Mouse (Mus musculus): Measurements from ENCODE around the gene Mettl8. TPM values are rescaled to one million over a fixed set of nuclear protein-coding genes. Genes with fewer than 3 reads are reported as not detected.

Mettl8 gene
- polyA plus RNA-seq, 1 experiment from 2014 or later: 8.7 TPM

DNA sequence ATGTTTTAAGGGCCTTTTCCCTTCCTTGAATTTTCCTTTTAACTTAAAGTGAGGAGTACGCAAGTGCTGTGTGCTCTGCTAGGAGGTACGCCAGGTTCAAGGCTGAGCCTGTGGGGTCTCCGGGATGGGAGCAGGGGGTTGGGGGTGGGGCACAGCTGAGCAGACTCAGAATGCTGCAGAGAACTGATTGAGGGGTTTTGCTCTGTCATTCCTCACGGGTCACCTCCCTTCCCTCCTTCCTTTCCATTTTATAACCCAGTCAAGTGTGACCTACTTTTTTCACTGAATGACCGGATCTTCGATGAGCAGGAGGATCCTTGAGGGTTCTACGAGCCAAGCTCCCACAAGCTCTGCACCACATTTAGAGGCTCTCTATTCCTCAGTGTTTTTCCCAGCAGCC, 96.0 kb downstream of the Mettl8 start:
- Histone ChIP-seq H3K4me3 (ENCODE audit: low read depth, low read length) (no peak overlapping the region), H3K4me1 (ENCODE audit: control insufficient read depth, low read depth, low read length) (no peaks in the 10 kb centered on the region), H3K27ac (ENCODE audit: low read length) (no peak overlapping the region), H3K4me2 (ENCODE audit: low read depth, low read length) (no peak overlapping the region), H3K36me3 (ENCODE audit: control insufficient read depth, insufficient read depth) (no peaks in the 10 kb centered on the region), H3K27me3 (ENCODE audit: control insufficient read depth, insufficient read depth, low read depth, low read length) (no peaks in the 10 kb centered on the region), H3K9me3 (replicated peaks; ENCODE audit: control insufficient read depth, low read length) (no peaks in the 10 kb centered on the region), H3K9ac (ENCODE audit: low read depth, low read length) (no peak overlapping the region)
- WGBS (ENCODE audit: insufficient replicate concordance): 72% methylated on average over 7 of the region's 7 CpGs
- no peak for ATAC-seq (ENCODE audit: low read depth)

DNA sequence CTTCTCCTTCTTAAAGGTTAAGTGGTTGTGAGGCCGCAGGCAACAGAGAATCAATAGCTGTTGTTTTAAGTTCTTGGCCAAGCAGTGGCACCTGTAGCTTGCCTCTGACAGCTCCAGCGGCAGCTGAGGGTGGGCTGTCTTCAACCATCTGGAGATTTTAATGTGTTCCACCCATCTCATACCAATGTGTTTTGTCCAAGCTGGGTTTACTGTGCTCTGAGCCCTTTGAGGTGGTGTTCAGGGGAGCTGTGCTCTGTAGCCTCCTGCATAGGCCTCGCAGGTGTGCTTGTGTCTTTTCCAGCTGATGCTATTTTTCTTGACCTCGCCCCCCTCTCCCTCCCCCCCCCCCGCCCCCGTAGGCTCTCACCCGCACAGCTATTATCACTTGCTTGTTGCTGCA, 96.8 kb downstream of the Mettl8 start:
- 61% methylated on average over 7 of the region's 7 CpGs for WGBS (ENCODE audit: insufficient replicate concordance)
- ATAC-seq (ENCODE audit: low read depth): no peak
- no peaks in the 10 kb centered on the region for H3K9me3 ChIP-seq (replicated peaks; ENCODE audit: control insufficient read depth, low read length)

GRCm38 (mm10) chr2:70953616-70954015, 101.8 kb downstream of the Mettl8 start:
- H3K4me2 ChIP-seq (ENCODE audit: low read depth, low read length): no peak overlapping the region
- peak; percentile 84 for ATAC-seq (ENCODE audit: low read depth)
- H3K36me3 ChIP-seq (ENCODE audit: control insufficient read depth, insufficient read depth): no peaks in the 10 kb centered on the region
- no peak overlapping the region for H3K9ac ChIP-seq (ENCODE audit: low read depth, low read length)
- H3K27ac ChIP-seq (ENCODE audit: low read length): no peak overlapping the region
- no peak overlapping the region for H3K4me3 ChIP-seq (ENCODE audit: low read depth, low read length)
- peaks cover 11% of the 10 kb centered on the region for H3K4me1 ChIP-seq (ENCODE audit: control insufficient read depth, low read depth, low read length)
- H3K9me3 ChIP-seq (replicated peaks; ENCODE audit: control insufficient read depth, low read length): no peaks in the 10 kb centered on the region
- H3K27me3 ChIP-seq (ENCODE audit: control insufficient read depth, insufficient read depth, low read depth, low read length): no peaks in the 10 kb centered on the region
- 18% methylated on average over 2 of the region's 2 CpGs for WGBS (ENCODE audit: insufficient replicate concordance)

More for the DNA sequence above, 96.8 kb downstream of the Mettl8 start:
- H3K4me1 ChIP-seq (ENCODE audit: control insufficient read depth, low read depth, low read length): peaks cover 6% of the 10 kb centered on the region
- no peak overlapping the region for H3K27ac ChIP-seq (ENCODE audit: low read length)
- H3K4me3 ChIP-seq (ENCODE audit: low read depth, low read length): no peak overlapping the region
- no peaks in the 10 kb centered on the region for H3K27me3 ChIP-seq (ENCODE audit: control insufficient read depth, insufficient read depth, low read depth, low read length)
- no peak overlapping the region for H3K9ac ChIP-seq (ENCODE audit: low read depth, low read length)
- no peak overlapping the region for H3K4me2 ChIP-seq (ENCODE audit: low read depth, low read length)
- H3K36me3 ChIP-seq (ENCODE audit: control insufficient read depth, insufficient read depth): no peaks in the 10 kb centered on the region

DNA sequence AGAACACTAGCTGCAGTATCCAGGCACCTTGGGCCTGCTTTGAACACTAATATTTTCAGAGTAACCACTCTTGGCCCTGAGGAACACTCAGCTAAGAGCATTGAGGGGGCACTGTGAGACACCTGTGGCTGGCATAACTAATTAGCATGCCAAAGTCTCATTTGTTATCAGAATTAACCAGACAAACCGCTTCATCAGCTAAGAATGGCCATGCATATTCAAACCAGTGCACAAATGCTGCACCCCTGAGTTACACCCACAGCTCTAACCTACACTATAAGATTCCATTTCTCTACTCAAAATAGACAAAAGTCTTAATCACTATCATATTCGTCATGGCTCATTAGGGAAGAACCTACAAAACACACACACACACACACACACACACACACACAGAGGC, 103.4 kb downstream of the Mettl8 start:
- H3K27ac ChIP-seq (ENCODE audit: low read length): no peak overlapping the region
- H3K4me3 ChIP-seq (ENCODE audit: low read depth, low read length): no peak overlapping the region
- ATAC-seq (ENCODE audit: low read depth): peak; percentile 50; the same call in 1 of the 2 replicates
- WGBS (ENCODE audit: insufficient replicate concordance): 38% methylated on average over 2 of the region's 2 CpGs
- H3K9me3 ChIP-seq (replicated peaks; ENCODE audit: control insufficient read depth, low read length): no peaks in the 10 kb centered on the region
- H3K4me2 ChIP-seq (ENCODE audit: low read depth, low read length): no peak overlapping the region
- H3K4me1 ChIP-seq (ENCODE audit: control insufficient read depth, low read depth, low read length): peaks cover 11% of the 10 kb centered on the region
- no peak overlapping the region for H3K9ac ChIP-seq (ENCODE audit: low read depth, low read length)
- H3K27me3 ChIP-seq (ENCODE audit: control insufficient read depth, insufficient read depth, low read depth, low read length): no peaks in the 10 kb centered on the region
- H3K36me3 ChIP-seq (ENCODE audit: control insufficient read depth, insufficient read depth): no peaks in the 10 kb centered on the region

DNA sequence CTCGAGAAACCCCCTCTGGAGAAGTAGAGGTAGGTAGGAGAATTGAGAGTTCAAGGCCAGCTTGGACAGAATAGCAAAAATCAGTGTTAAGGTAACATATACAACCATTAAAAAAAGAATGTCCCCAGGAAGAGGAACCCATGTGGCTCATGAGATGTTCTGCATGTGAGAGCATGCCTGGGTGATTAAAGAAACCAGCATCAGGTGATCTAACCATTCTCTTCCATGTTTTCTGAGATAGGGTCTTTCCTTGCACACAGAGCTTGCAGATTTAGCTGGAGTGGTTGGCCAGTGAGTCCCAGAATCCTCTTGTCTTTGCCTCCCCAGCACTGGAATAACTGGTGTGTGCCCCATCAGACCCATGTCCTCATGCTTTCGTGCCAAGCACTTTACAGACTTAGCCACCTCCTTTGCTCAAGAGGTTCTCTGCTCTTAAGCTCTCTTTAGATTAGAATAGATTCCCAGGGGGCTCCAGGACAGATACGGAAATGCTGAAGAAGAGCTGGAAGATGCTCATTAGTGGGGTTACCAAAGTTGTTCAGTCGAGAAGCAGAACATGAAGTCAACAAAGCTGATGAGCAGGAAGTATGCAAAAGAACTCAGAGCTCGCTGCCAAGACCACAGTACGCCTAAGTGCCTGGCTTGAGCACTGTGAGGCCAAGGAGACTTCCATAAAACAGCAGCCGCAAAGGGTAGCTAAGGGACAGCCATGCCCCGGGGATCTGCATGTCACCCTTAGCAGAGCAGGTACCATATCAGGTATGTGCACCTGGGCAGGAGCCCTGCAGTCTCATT, 110.7 kb downstream of the Mettl8 start:
- 55% methylated on average over 8 of the region's 8 CpGs for WGBS (ENCODE audit: insufficient replicate concordance)
- Histone ChIP-seq H3K36me3 (ENCODE audit: control insufficient read depth, insufficient read depth) (no peaks in the 10 kb centered on the region), H3K27ac (ENCODE audit: low read length) (no peak overlapping the region), H3K9me3 (replicated peaks; ENCODE audit: control insufficient read depth, low read length) (no peaks in the 10 kb centered on the region), H3K27me3 (ENCODE audit: control insufficient read depth, insufficient read depth, low read depth, low read length) (no peaks in the 10 kb centered on the region), H3K4me1 (ENCODE audit: control insufficient read depth, low read depth, low read length) (no peaks in the 10 kb centered on the region; the same call in none of the 2 replicates), H3K4me3 (ENCODE audit: low read depth, low read length) (no peak overlapping the region), H3K9ac (ENCODE audit: low read depth, low read length) (no peak overlapping the region), H3K4me2 (ENCODE audit: low read depth, low read length) (no peak overlapping the region)
- ATAC-seq (ENCODE audit: low read depth): no peak

- no peaks in the 10 kb centered on the region for H3K27me3 ChIP-seq (ENCODE audit: control insufficient read depth, insufficient read depth, low read depth, low read length)
- WGBS (ENCODE audit: insufficient replicate concordance): 70% methylated on average over 14 of the region's 14 CpGs
- no peak overlapping the region for H3K9ac ChIP-seq (ENCODE audit: low read depth, low read length)
- peaks cover 8% of the 10 kb centered on the region for H3K4me1 ChIP-seq (ENCODE audit: control insufficient read depth, low read depth, low read length)
- H3K36me3 ChIP-seq (ENCODE audit: control insufficient read depth, insufficient read depth): no peaks in the 10 kb centered on the region
- peak; percentile 68 for ATAC-seq (ENCODE audit: low read depth)
- H3K4me2 ChIP-seq (ENCODE audit: low read depth, low read length): no peak overlapping the region
- H3K4me3 ChIP-seq (ENCODE audit: low read depth, low read length): no peak overlapping the region
- no peaks in the 10 kb centered on the region for H3K9me3 ChIP-seq (replicated peaks; ENCODE audit: control insufficient read depth, low read length)
- 0 out of 2 replicates have a peak overlapping the region, but pooled peaks have one; percentile 29 for H3K27ac ChIP-seq (ENCODE audit: low read length)
Observed at GRCm38 (mm10) chr2:70940826-70941225, 114.6 kb downstream of the Mettl8 start.

DNA sequence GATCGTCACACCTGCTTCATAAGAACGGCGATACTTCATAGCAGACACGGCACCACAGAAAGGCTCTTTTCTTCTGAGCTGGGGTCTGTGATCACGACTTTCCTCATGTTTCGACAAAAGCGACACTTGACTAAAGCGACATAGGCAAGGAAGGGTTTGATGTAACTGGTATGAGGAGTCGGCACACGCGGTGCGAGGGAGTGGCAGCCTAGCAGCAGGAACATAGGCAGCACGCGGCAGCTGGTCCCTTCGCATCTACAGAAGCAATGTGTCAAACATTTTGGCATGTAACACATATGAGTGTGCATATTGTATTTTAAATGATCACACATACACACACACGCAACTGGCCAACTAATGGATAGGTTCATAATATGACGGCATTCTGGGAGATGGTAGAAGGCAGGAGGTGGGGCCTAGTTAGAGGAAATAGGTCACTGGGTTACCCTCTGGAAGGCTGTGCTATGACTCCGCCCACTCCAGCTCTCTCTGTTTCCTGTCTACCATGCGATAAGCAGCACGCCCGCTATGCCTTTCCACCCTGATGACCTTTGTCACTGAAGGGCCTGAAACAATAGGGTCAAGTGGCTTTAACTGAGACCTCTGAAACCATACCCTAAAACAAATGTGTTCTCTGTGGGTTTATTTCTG, 116.4 kb downstream of the Mettl8 start:
- Histone ChIP-seq H3K27ac (ENCODE audit: low read length) (no peak overlapping the region), H3K4me3 (ENCODE audit: low read depth, low read length) (peak overlapping the region; percentile 17; the same call in 1 of the 2 replicates), H3K4me2 (ENCODE audit: low read depth, low read length) (peak overlapping the region; percentile 29), H3K27me3 (ENCODE audit: control insufficient read depth, insufficient read depth, low read depth, low read length) (no peaks in the 10 kb centered on the region), H3K36me3 (ENCODE audit: control insufficient read depth, insufficient read depth) (no peaks in the 10 kb centered on the region), H3K4me1 (ENCODE audit: control insufficient read depth, low read depth, low read length) (peaks cover 8% of the 10 kb centered on the region), H3K9ac (ENCODE audit: low read depth, low read length) (no peak overlapping the region), H3K9me3 (replicated peaks; ENCODE audit: control insufficient read depth, low read length) (no peaks in the 10 kb centered on the region)
- peak; percentile 85 for ATAC-seq (ENCODE audit: low read depth)
- 72% methylated on average over 21 of the region's 21 CpGs for WGBS (ENCODE audit: insufficient replicate concordance)

DNA sequence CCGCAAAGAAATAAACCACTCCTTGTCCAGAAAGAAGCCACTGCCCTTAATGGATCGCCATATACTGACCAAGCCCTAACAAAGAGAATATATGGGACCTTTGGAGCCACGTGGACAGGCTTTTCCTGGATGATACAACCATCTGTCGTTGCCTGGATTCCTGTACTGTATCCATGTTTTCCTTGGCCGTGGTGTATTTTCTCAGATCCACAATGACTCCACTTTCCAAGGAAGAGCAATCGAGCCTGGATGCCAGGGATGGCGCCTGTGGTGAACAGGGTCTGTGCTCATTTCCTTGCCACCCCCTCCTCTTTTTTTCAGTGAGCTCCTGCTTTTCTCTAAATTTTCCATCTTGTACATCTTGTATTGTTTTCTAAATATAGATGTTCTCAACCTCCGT, 120.6 kb downstream of the Mettl8 start:
- H3K36me3 ChIP-seq (ENCODE audit: control insufficient read depth, insufficient read depth): no peaks in the 10 kb centered on the region
- no peak overlapping the region for H3K4me2 ChIP-seq (ENCODE audit: low read depth, low read length)
- no peaks in the 10 kb centered on the region for H3K27me3 ChIP-seq (ENCODE audit: control insufficient read depth, insufficient read depth, low read depth, low read length)
- no peak overlapping the region for H3K27ac ChIP-seq (ENCODE audit: low read length)
- no peak overlapping the region for H3K4me3 ChIP-seq (ENCODE audit: low read depth, low read length)
- peaks cover 8% of the 10 kb centered on the region for H3K4me1 ChIP-seq (ENCODE audit: control insufficient read depth, low read depth, low read length)
- no peak overlapping the region for H3K9ac ChIP-seq (ENCODE audit: low read depth, low read length)
- ATAC-seq (ENCODE audit: low read depth): no peak
- H3K9me3 ChIP-seq (replicated peaks; ENCODE audit: control insufficient read depth, low read length): no peaks in the 10 kb centered on the region
- 72% methylated on average over 8 of the region's 8 CpGs for WGBS (ENCODE audit: insufficient replicate concordance)

DNA sequence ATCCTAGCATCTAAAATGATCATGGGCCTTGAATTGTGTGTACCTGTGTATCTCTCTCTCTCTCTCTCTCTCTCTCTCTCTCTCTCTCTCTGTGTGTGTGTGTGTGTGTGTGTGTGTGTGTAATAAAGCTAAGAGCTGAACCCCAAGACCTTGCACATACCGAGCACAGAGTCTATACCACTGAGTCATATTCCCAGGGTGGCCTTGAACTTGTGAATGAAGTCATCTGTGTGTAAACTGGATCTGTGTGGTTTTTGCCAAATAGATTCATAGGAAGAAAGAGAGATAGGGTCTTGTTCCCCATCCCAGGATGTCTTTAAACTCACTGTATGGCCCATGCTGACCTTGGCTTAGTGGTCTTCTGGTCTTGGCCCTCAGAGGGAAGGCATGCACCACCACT, 121.9 kb downstream of the Mettl8 start:
- no peaks in the 10 kb centered on the region for H3K4me1 ChIP-seq (ENCODE audit: control insufficient read depth, low read depth, low read length)
- no peak for ATAC-seq (ENCODE audit: low read depth)
- H3K9ac ChIP-seq (ENCODE audit: low read depth, low read length): no peak overlapping the region
- H3K4me3 ChIP-seq (ENCODE audit: low read depth, low read length): no peak overlapping the region
- no peak overlapping the region for H3K27ac ChIP-seq (ENCODE audit: low read length)
- no peaks in the 10 kb centered on the region for H3K9me3 ChIP-seq (replicated peaks; ENCODE audit: control insufficient read depth, low read length)
- no peaks in the 10 kb centered on the region for H3K36me3 ChIP-seq (ENCODE audit: control insufficient read depth, insufficient read depth)
- no peak overlapping the region for H3K4me2 ChIP-seq (ENCODE audit: low read depth, low read length)
- H3K27me3 ChIP-seq (ENCODE audit: control insufficient read depth, insufficient read depth, low read depth, low read length): no peaks in the 10 kb centered on the region
- 65% methylated on average over 1 of the region's 1 CpGs for WGBS (ENCODE audit: insufficient replicate concordance)
